Mouse (Mus musculus) hindbrain, postnatal 0 days (tissue): ENCODE results near the gene Cbl. TPM values are rescaled to one million over a fixed set of nuclear protein-coding genes. Genes with fewer than 3 reads are reported as not detected.

Experiments used
- ATAC-seq: fragments of 200-750 bp; cut with Nextera tagmentation; 2 replicates; pipeline ENCODE4 v1.8.0; 2017; ENCODE audit warnings: mild to moderate bottlenecking, moderate TSS enrichment, moderate library complexity
- DNase-seq: peaks from one replicate; pipeline ENCODE4 v3.0.0-alpha.2; 2015; ENCODE audit warnings: low spot score
- H3K27ac ChIP-seq: fragments of 300-500 bp; sonication (generic); 2 replicates; pipeline ENCODE4 v1.5.1; 2014; ENCODE audit warnings: mild to moderate bottlenecking
- H3K27me3 ChIP-seq: fragments of 300-500 bp; sonication (generic); 2 replicates; pipeline ENCODE4 v1.6.1; 2014; ENCODE audit warnings: low read length, mixed read lengths; ENCODE audit not compliant: insufficient read depth
- H3K36me3 ChIP-seq: fragments of 300-500 bp; sonication (generic); 2 replicates; pipeline ENCODE4 v1.6.1; 2014; ENCODE audit warnings: low read length, mixed read lengths; ENCODE audit not compliant: insufficient read depth
- H3K4me1 ChIP-seq: fragments of 300-500 bp; sonication (generic); 2 replicates; pipeline ENCODE4 v1.6.1; 2014; ENCODE audit warnings: antibody characterized with exemption, low read length, mixed read lengths; ENCODE audit not compliant: insufficient read depth
- H3K4me2 ChIP-seq: fragments of 300-500 bp; sonication (generic); 2 replicates; pipeline ENCODE4 v1.6.1; 2014; ENCODE audit warnings: low read depth, mild to moderate bottlenecking, low read length, moderate library complexity, mixed read lengths
- H3K4me3 ChIP-seq: fragments of 300-500 bp; sonication (generic); 2 replicates; pipeline ENCODE4 v1.5.1; 2014; ENCODE audit warnings: low read length
- H3K9ac ChIP-seq: fragments of 300-500 bp; sonication (generic); replicated peaks from 2 replicates; pipeline ENCODE4 v1.6.1; 2014; ENCODE audit warnings: mild to moderate bottlenecking, low read length, moderate library complexity, mixed read lengths
- H3K9me3 ChIP-seq: fragments of 300-500 bp; sonication (generic); 2 replicates; pipeline ENCODE4 v1.6.1; 2016; ENCODE audit warnings: low read length, mixed read lengths
- CTCF ChIP-seq: IDR thresholded peaks from 2 replicates; pipeline ENCODE4 v1.5.1; 2016; ENCODE audit warnings: antibody characterized with exemption, control low read depth, low read depth
- WGBS: fragments of 180-500 bp; shearing (Covaris S2); extraction: QIAGEN DNeasy Blood & Tissue Kit; methylation state at CpG from one replicate; pipeline ENCODE4 v1.1.7; 2014; 5-methylcytosine and 5-hydroxymethylcytosine counted together
- polyA plus RNA-seq: library from polyadenylated mRNA; unstranded; fragments of >200 nt; fragmentation: Nextera tagmentation; extraction: Ambion mirVana; gene quantifications from 2 replicates; pipeline ENCODE4 v1.2.1, GENCODE M21; 2015
- total RNA-seq: library from RNA; depleted of rRNA; stranded (reverse); fragments of >200 nt; gene quantifications from 2 replicates; pipeline ENCODE4 v1.2.3, GENCODE M21; 2014

Cbl gene
- total and polyA plus RNA-seq, 2 experiments from 2014 or later, result 13.2 to 24.2 TPM

- Histone ChIP-seq H3K27ac (no peak overlapping the region), H3K4me3 (no peak overlapping the region), H3K9me3 (no peaks in the 10 kb centered on the region), H3K9ac (no peak overlapping the region), H3K4me2 (no peak overlapping the region), H3K4me1 (no peaks in the 10 kb centered on the region), H3K36me3 (peaks cover 5% of the 10 kb centered on the region; the same call in 1 of the 2 replicates), H3K27me3 (no peaks in the 10 kb centered on the region)
- TF ChIP-seq CTCF, result no peak
- no peak for DNase-seq
- no peak for ATAC-seq
- WGBS, result 95% methylated on average over 1 of the region's 1 CpGs
Observed at GRCm38 (mm10) chr9:44194000-44194399, 39.8 kb downstream of the Cbl start.

- H3K4me1 ChIP-seq, result no peaks in the 10 kb centered on the region; the same call in 1 of the 2 replicates
- H3K9ac ChIP-seq, result no peak overlapping the region
- TF ChIP-seq CTCF, result no peak
- no peak overlapping the region for H3K4me3 ChIP-seq
- no peak overlapping the region for H3K4me2 ChIP-seq
- H3K27ac ChIP-seq, result no peak overlapping the region
- ATAC-seq (no peak), DNase-seq (no peak)
- no peaks in the 10 kb centered on the region for H3K27me3 ChIP-seq
- WGBS, result 97% methylated on average over 5 of the region's 5 CpGs
- no peaks in the 10 kb centered on the region for H3K9me3 ChIP-seq
- peaks cover 4% of the 10 kb centered on the region; the same call in 1 of the 2 replicates for H3K36me3 ChIP-seq
Observed at GRCm38 (mm10) chr9:44192794-44193193, 41.1 kb downstream of the Cbl start.

- TF ChIP-seq CTCF, result no peak
Observed at GRCm38 (mm10) chr9:44192312-44192711, 41.5 kb downstream of the Cbl start.

GRCm38 (mm10) chr9:44191166-44191565 lies 42.7 kb downstream of the Cbl start:
- Histone ChIP-seq H3K4me2 (no peak overlapping the region), H3K27me3 (no peaks in the 10 kb centered on the region)

More at GRCm38 (mm10) chr9:44192312-44192711, 41.5 kb downstream of the Cbl start:
- no peak overlapping the region for H3K4me2 ChIP-seq
- H3K9ac ChIP-seq, result no peak overlapping the region
- no peak for DNase-seq
- WGBS, result 86% methylated on average over 3 of the region's 3 CpGs
- H3K27me3 ChIP-seq, result no peaks in the 10 kb centered on the region
- no peak overlapping the region for H3K27ac ChIP-seq
- H3K9me3 ChIP-seq, result no peaks in the 10 kb centered on the region
- no peaks in the 10 kb centered on the region; the same call in 1 of the 2 replicates for H3K4me1 ChIP-seq
- ATAC-seq, result no peak
- H3K36me3 ChIP-seq, result no peaks in the 10 kb centered on the region
- no peak overlapping the region for H3K4me3 ChIP-seq

GRCm38 (mm10) chr9:44188223-44188622 lies 45.6 kb downstream of the Cbl start:
- H3K4me3 ChIP-seq, result no peak overlapping the region
- 0 out of 2 replicates have a peak overlapping the region, but pooled peaks have one; percentile 3 for H3K4me2 ChIP-seq
- H3K27me3 ChIP-seq, result no peaks in the 10 kb centered on the region
- TF ChIP-seq CTCF, result no peak
- no peak overlapping the region for H3K9ac ChIP-seq
- no peaks in the 10 kb centered on the region for H3K9me3 ChIP-seq
- H3K36me3 ChIP-seq, result no peaks in the 10 kb centered on the region
- ATAC-seq, result peak; percentile 58; the same call in 1 of the 2 replicates
- WGBS, result 44% methylated on average over 12 of the region's 12 CpGs
- DNase-seq, result peak; percentile 58
- H3K4me1 ChIP-seq, result no peaks in the 10 kb centered on the region; the same call in 1 of the 2 replicates
- H3K27ac ChIP-seq, result peak overlapping the region; percentile 43; the same call in 1 of the 2 replicates

More at GRCm38 (mm10) chr9:44191166-44191565, 42.7 kb downstream of the Cbl start:
- DNase-seq (no peak), ATAC-seq (no peak)
- Histone ChIP-seq H3K27ac (no peak overlapping the region), H3K4me3 (no peak overlapping the region), H3K9ac (no peak overlapping the region), H3K36me3 (no peaks in the 10 kb centered on the region), H3K9me3 (no peaks in the 10 kb centered on the region), H3K4me1 (no peaks in the 10 kb centered on the region; the same call in 1 of the 2 replicates)
- no peak for TF ChIP-seq CTCF
- WGBS, result 70% methylated on average over 3 of the region's 3 CpGs

- WGBS, result 90% methylated on average over 3 of the region's 3 CpGs
- Histone ChIP-seq H3K36me3 (no peaks in the 10 kb centered on the region), H3K27ac (no peak overlapping the region), H3K27me3 (no peaks in the 10 kb centered on the region), H3K4me1 (no peaks in the 10 kb centered on the region), H3K9ac (no peak overlapping the region), H3K4me3 (no peak overlapping the region), H3K4me2 (no peak overlapping the region), H3K9me3 (no peaks in the 10 kb centered on the region)
- DNase-seq (peak; percentile 28), ATAC-seq (no peak)
- TF ChIP-seq CTCF, result peak; percentile 63
Observed at GRCm38 (mm10) chr9:44182260-44182659, 51.6 kb downstream of the Cbl start.

GRCm38 (mm10) chr9:44181537-44181936 lies 52.3 kb downstream of the Cbl start:
- H3K9me3 ChIP-seq, result no peaks in the 10 kb centered on the region
- H3K36me3 ChIP-seq, result no peaks in the 10 kb centered on the region
- WGBS, result 84% methylated on average over 5 of the region's 5 CpGs
- no peak overlapping the region for H3K9ac ChIP-seq
- H3K4me3 ChIP-seq, result no peak overlapping the region
- ATAC-seq (no peak), DNase-seq (no peak)
- no peak overlapping the region for H3K27ac ChIP-seq
- TF ChIP-seq CTCF, result no peak
- H3K27me3 ChIP-seq, result no peaks in the 10 kb centered on the region
- H3K4me1 ChIP-seq, result no peaks in the 10 kb centered on the region
- H3K4me2 ChIP-seq, result no peak overlapping the region
